Mouse (Mus musculus) liver, embryonic 15.5 days (tissue): ENCODE data around the gene Ptgdr2. TPM values are rescaled to one million over a fixed set of nuclear protein-coding genes. Genes with fewer than 3 reads are reported as not detected.

ENCODE experiments used
- ATAC-seq: fragments of 200-750 bp; cut with Nextera tagmentation; 2 replicates; pipeline ENCODE4 v1.8.0; 2017; ENCODE audit warnings: moderate number of reproducible peaks, mild to moderate bottlenecking, moderate library complexity; ENCODE audit not compliant: insufficient read depth
- H3K27ac ChIP-seq: fragments of 300-500 bp; sonication (generic); replicated peaks from 2 replicates; pipeline ENCODE4 v1.5.1; 2015; ENCODE audit warnings: mild to moderate bottlenecking, inconsistent platforms
- H3K27me3 ChIP-seq: fragments of 300-500 bp; sonication (generic); 2 replicates; pipeline ENCODE4 v1.6.1; 2015; ENCODE audit warnings: mild to moderate bottlenecking, inconsistent platforms
- H3K36me3 ChIP-seq: fragments of 300-500 bp; sonication (generic); replicated peaks from 2 replicates; pipeline ENCODE4 v1.6.1; 2015; ENCODE audit warnings: moderate library complexity, mild to moderate bottlenecking, inconsistent platforms
- H3K4me1 ChIP-seq: fragments of 300-500 bp; sonication (generic); replicated peaks from 2 replicates; pipeline ENCODE4 v1.6.1; 2015; ENCODE audit warnings: inconsistent platforms
- H3K4me2 ChIP-seq: fragments of 300-500 bp; sonication (generic); 2 replicates; pipeline ENCODE4 v1.6.1; 2015; ENCODE audit warnings: moderate library complexity, mild to moderate bottlenecking, inconsistent platforms
- H3K4me3 ChIP-seq: fragments of 300-500 bp; sonication (generic); replicated peaks from 2 replicates; pipeline ENCODE4 v1.5.1; 2015; ENCODE audit warnings: mild to moderate bottlenecking, inconsistent platforms
- H3K9ac ChIP-seq: fragments of 300-500 bp; sonication (generic); 2 replicates; pipeline ENCODE4 v1.6.1; 2015; ENCODE audit warnings: moderate library complexity, mild to moderate bottlenecking, inconsistent platforms
- H3K9me3 ChIP-seq: fragments of 300-500 bp; sonication (generic); replicated peaks from 2 replicates; pipeline ENCODE4 v1.6.1; 2016; ENCODE audit warnings: inconsistent platforms
- WGBS: fragments of 180-500 bp; shearing (Covaris S2); methylation state at CpG from one replicate; pipeline ENCODE4 v1.1.7; 2015; ENCODE audit warnings: mixed read lengths; ENCODE audit not compliant: insufficient replicate concordance; 5-methylcytosine and 5-hydroxymethylcytosine counted together
- polyA plus RNA-seq: library from polyadenylated mRNA; unstranded; fragments of >200 nt; fragmentation: Nextera tagmentation; extraction: Ambion mirVana; gene quantifications from 2 replicates; pipeline ENCODE4 v1.2.1, GENCODE M21; 2015

Gene Ptgdr2
- polyA plus RNA-seq, 1 experiment from 2014 or later, result not detected

DNA sequence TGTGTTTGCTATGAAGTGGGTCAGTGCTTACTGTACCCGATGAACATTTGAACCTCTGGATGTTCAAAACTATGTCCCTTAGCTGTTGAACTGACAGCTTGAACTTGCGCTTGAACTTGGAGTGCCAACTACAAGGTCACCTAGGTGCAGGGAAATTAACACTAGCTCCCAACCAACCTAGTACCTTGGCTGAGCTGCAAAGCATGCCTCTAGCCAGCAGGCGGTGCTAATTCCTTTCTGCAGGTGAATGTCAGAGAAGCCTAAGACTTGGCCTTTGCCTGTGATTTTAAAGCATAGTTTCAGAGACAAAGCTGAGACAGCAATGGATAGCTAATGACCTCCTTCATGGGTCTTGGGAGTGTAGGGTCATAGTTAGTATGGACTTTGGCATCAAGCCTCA, 29.1 kb upstream of the Ptgdr2 start:
- H3K36me3 ChIP-seq, result peaks cover 44% of the 10 kb centered on the region
- ATAC-seq, result no peak
- no peak overlapping the region for H3K4me2 ChIP-seq
- H3K27me3 ChIP-seq, result no peaks in the 10 kb centered on the region
- H3K4me1 ChIP-seq, result peaks cover 4% of the 10 kb centered on the region; the same call in 1 of the 2 replicates
- no peaks in the 10 kb centered on the region for H3K9me3 ChIP-seq
- H3K9ac ChIP-seq, result no peak overlapping the region
- no peak overlapping the region for H3K4me3 ChIP-seq
- H3K27ac ChIP-seq, result no peak overlapping the region
- 49% methylated on average over 3 of the region's 3 CpGs for WGBS

DNA sequence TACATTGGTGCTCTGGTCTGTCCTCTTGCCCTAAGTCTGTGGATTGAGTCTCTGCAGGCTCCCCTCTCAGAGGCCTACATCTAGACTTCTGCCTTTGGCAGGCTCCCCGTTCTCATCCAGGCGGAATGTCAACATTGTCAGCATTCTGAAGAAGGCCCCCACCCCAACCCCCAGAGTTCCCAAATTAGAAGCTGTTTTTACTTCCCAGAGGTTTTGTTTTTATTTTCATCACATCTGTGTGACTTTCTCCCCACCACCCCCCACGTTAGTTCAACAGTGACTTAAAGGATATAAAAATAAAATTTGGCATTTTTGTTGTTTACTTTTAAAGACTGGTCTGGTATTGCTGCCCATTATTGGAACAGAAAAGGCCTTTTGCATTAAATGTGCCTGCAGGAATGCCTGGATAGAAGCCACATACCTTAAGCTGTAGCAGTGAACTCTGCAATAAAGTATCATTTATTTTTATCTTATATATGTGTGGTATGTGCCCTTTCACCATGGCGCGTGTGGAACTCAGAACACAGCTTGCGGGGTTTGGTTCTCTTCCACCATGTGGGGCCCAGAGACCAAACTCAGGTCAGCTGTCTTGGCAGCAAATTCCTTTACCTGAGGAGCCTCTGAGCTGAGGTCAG, 27.8 kb upstream of the Ptgdr2 start:
- H3K27ac ChIP-seq, result no peak overlapping the region
- H3K4me1 ChIP-seq, result peaks cover 3% of the 10 kb centered on the region; the same call in 1 of the 2 replicates
- no peak overlapping the region for H3K4me2 ChIP-seq
- no peak overlapping the region for H3K9ac ChIP-seq
- 80% methylated on average over 6 of the region's 6 CpGs for WGBS
- H3K4me3 ChIP-seq, result no peak overlapping the region
- H3K9me3 ChIP-seq, result no peaks in the 10 kb centered on the region
- no peak for ATAC-seq
- H3K36me3 ChIP-seq, result peaks cover 31% of the 10 kb centered on the region
- H3K27me3 ChIP-seq, result 0 out of 2 replicates have a peak, but pooled peaks cover 2% of the 10 kb centered on the region

DNA sequence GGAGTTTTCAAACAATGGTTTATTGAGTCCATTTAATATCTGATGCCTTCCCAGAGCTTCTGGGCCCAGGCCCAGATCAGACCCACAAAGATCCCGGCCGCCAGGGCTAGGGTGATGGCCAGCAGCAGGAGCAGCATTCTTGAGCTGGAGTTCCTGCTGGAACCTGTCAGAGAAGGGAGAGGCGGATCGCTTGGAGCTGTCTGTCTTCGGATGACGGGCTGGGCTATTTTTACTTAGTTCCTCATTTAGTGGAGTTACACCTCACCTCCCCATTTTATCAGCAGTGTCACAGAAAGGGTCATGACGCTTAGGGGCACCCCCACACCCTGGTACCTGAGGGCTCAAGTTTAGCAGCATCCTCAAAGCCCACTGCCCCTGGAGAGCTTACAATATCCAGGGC, 22.7 kb upstream of the Ptgdr2 start:
- Histone ChIP-seq H3K4me2 (no peak overlapping the region), H3K27me3 (0 out of 2 replicates have a peak, but pooled peaks cover 16% of the 10 kb centered on the region), H3K4me1 (no peaks in the 10 kb centered on the region; the same call in 1 of the 2 replicates), H3K27ac (no peak overlapping the region), H3K9me3 (no peaks in the 10 kb centered on the region), H3K9ac (no peak overlapping the region), H3K36me3 (no peaks in the 10 kb centered on the region), H3K4me3 (no peak overlapping the region)
- WGBS, result 19% methylated on average over 7 of the region's 7 CpGs
- no peak for ATAC-seq

DNA sequence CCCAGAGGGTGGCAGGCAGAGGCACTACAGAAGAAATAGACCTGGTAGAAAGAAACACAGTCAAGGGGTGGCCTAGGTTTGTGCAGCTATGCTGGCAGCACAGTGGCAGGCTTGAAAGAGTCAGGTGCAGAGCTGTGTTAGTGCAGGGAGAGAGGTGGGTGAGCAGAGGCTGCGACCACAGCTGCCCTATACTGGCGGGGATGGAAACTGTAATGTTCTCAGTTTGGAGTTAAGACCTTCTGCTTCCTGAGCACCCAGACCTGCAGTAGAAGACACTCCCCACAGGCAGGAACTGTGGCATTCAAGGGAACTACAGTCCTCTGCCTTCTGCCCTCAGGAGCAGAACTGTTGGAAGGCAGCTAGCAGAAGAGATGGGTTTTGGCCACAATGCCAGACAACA, 22.1 kb upstream of the Ptgdr2 start:
- no peaks in the 10 kb centered on the region for H3K36me3 ChIP-seq
- no peak overlapping the region for H3K9ac ChIP-seq
- no peaks in the 10 kb centered on the region for H3K9me3 ChIP-seq
- no peak for ATAC-seq
- no peaks in the 10 kb centered on the region; the same call in 1 of the 2 replicates for H3K4me1 ChIP-seq
- H3K27ac ChIP-seq, result no peak overlapping the region
- H3K4me3 ChIP-seq, result no peak overlapping the region
- 33% methylated on average over 2 of the region's 2 CpGs for WGBS
- no peak overlapping the region for H3K4me2 ChIP-seq
- H3K27me3 ChIP-seq, result 0 out of 2 replicates have a peak, but pooled peaks cover 16% of the 10 kb centered on the region

DNA sequence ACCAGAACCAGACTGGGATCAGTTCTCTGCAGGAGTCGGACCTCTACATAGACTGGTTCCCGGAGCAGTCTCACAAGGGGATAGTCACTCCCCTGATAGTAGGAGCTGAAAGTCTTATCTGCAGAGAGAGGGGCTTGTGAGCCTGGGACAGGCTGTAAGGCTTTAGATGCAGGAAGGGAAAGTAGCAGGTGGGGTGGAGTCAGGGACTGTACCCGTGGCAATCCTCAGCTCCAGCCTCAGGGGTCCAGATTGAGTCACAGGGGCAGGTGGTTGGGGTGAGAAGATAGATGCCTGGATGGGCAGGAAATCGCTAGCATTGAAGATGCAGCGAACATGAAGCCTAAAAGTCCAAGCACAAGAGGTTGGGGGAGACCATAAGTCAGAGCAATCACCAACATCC, 20.5 kb upstream of the Ptgdr2 start:
- H3K4me1 ChIP-seq, result no peaks in the 10 kb centered on the region; the same call in 1 of the 2 replicates
- H3K9me3 ChIP-seq, result no peaks in the 10 kb centered on the region
- no peaks in the 10 kb centered on the region for H3K36me3 ChIP-seq
- no peak overlapping the region for H3K4me2 ChIP-seq
- WGBS, result 39% methylated on average over 5 of the region's 5 CpGs
- 0 out of 2 replicates have a peak, but pooled peaks cover 16% of the 10 kb centered on the region for H3K27me3 ChIP-seq
- H3K4me3 ChIP-seq, result no peak overlapping the region
- no peak overlapping the region for H3K9ac ChIP-seq
- no peak overlapping the region for H3K27ac ChIP-seq
- no peak for ATAC-seq

DNA sequence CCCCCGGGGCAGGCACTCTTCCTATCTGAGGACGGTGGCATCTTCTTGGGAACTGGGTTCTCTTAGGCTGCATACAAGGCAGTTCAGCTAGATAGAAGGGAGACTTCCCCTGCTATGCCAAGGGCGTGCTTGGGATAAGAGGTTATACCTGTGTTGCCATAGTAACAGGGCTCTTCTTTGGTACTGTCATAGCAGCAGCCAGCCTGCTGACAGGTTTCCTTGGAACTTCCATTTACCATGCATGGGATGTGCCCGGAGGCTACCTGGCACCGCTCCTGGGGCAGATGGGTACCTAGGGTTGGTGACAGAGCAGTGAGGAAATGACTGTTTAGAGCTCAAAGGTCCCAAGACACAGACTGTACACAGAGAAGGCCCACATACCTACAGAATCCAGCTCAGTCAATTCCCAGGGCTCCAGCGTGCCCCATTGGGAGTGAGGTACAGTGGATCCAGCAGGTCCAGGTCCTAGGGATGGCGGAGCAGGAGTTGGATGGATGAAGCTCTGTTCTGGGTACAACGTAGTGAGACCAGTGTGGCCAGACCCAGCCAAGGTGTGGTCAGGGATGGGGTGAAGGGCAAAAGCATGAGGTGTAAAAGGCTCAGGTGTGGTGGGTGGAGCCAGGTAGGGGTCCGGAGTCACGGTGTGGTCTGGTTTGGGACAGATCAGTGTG, 18.5 kb upstream of the Ptgdr2 start:
- Histone ChIP-seq H3K9ac (no peak overlapping the region), H3K4me3 (no peak overlapping the region), H3K36me3 (no peaks in the 10 kb centered on the region), H3K4me2 (no peak overlapping the region), H3K4me1 (no peaks in the 10 kb centered on the region; the same call in 1 of the 2 replicates), H3K9me3 (no peaks in the 10 kb centered on the region), H3K27ac (no peak overlapping the region), H3K27me3 (0 out of 2 replicates have a peak, but pooled peaks cover 16% of the 10 kb centered on the region)
- 68% methylated on average over 10 of the region's 10 CpGs for WGBS
- no peak for ATAC-seq

DNA sequence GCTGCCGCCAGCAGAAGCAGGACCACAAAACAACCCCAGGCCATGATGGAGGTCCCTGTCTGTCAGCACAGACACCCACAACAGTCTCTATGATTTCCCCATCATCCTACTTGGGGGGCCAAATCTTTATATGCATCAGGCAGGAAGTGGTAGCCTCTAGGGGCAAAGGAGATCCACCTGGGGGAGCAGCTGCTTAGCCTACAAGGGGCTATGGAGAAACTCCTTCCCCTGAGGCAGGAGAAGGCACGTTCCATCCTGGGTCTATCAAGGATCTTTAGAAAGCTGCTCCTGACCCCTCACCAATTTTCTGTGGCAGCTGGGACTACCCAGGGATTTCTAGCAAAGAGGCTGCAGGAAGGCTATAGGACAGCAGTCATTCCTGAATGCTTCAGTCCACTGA, 16.4 kb upstream of the Ptgdr2 start, which contains the start of gene Zp1:
Zp1 (minus strand) TSS at position 101 of the 400 bp plus-strand sequence.
- 49% methylated on average over 2 of the region's 2 CpGs for WGBS
- H3K9ac ChIP-seq, result no peak within 1 kb of the TSS
- 0 out of 2 replicates have a peak, but pooled peaks cover 2% of the 10 kb centered on the region for H3K27me3 ChIP-seq
- no peaks in the 10 kb centered on the region for H3K9me3 ChIP-seq
- H3K4me1 ChIP-seq, result no peaks in the 10 kb centered on the region; the same call in 1 of the 2 replicates
- ATAC-seq, result no peak
- no peak within 1 kb of the TSS for H3K4me2 ChIP-seq
- no peaks in the 10 kb centered on the region for H3K36me3 ChIP-seq
- no peak within 1 kb of the TSS for H3K27ac ChIP-seq
- H3K4me3 ChIP-seq, result no peak within 1 kb of the TSS

DNA sequence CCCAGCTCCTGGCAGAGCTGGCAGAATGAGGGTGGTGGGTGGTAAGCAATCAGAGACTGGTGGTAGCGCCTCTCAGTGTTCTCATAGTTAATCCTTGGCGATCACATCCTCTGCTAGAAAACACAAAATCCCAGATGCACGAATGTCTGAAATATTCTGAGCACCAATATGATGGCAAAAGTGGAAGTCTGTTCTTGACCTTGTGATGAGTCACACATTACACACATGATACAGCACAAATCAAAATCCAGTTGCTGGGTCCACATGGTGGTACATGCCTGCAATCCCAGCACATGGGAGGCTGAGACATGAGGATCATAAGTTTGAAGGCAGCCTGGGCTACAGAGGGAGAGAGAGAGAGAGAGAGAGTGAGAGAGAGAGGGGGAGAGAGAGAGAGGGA, 15.9 kb upstream of the Ptgdr2 start:
- Histone ChIP-seq H3K9me3 (no peaks in the 10 kb centered on the region), H3K4me3 (no peak overlapping the region), H3K4me2 (no peak overlapping the region), H3K9ac (no peak overlapping the region), H3K27me3 (no peaks in the 10 kb centered on the region), H3K27ac (no peak overlapping the region), H3K4me1 (no peaks in the 10 kb centered on the region; the same call in 1 of the 2 replicates), H3K36me3 (no peaks in the 10 kb centered on the region)
- 45% methylated on average over 3 of the region's 3 CpGs for WGBS
- ATAC-seq, result no peak

DNA sequence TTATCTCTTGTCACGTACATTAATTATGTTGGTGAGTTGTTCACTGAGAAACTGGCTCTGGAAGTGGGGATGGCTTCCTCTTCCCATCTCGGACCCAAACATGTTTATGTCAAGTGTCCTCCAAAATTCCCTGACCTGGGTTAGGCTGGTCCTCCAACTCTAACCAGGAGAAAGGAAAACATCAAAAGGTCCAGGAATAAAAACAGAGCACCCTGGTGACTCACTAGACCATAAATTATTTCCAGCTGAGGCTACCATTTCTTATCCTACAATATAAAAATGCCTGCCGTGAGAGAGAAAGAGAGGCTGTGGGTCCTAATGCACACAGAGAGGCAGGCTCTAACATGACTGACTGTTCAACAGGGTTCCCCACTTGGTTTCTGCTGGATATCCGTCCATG, 12.7 kb upstream of the Ptgdr2 start:
- no peaks in the 10 kb centered on the region for H3K27me3 ChIP-seq
- H3K36me3 ChIP-seq, result no peaks in the 10 kb centered on the region
- H3K27ac ChIP-seq, result no peak overlapping the region
- H3K9ac ChIP-seq, result no peak overlapping the region
- no peak overlapping the region for H3K4me3 ChIP-seq
- no peaks in the 10 kb centered on the region for H3K4me1 ChIP-seq
- 42% methylated on average over 4 of the region's 4 CpGs for WGBS
- H3K4me2 ChIP-seq, result no peak overlapping the region
- ATAC-seq, result no peak
- no peaks in the 10 kb centered on the region for H3K9me3 ChIP-seq

DNA sequence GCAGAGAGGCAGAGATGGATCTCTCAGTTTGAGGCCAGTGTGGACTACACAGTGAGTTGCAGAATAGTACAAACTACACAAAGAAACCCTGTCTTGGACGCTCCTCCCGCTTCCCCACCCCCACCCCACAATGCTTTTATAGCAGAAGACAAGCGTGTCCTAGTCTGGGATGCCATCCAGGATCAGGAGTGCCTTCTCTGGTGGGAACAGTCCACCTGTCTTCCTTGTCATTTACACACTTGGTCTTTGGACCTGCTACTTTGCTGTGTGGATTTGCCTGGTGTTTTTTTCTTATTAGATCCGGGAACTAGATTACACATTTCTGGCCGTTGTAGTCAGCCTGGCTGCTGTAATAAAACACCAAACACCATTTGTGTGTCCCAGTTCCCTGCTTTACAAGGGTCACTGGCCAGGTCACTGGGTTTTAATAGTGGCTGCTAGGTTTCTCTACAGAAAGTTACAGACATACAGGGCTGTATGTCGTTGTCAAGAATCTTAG, 10.8 kb upstream of the Ptgdr2 start:
- Histone ChIP-seq H3K9ac (no peak overlapping the region), H3K27me3 (no peaks in the 10 kb centered on the region), H3K4me1 (0 out of 2 replicates have a peak, but pooled peaks cover 2% of the 10 kb centered on the region), H3K27ac (no peak overlapping the region), H3K4me2 (no peak overlapping the region), H3K4me3 (no peak overlapping the region), H3K36me3 (no peaks in the 10 kb centered on the region), H3K9me3 (no peaks in the 10 kb centered on the region)
- 53% methylated on average over 6 of the region's 6 CpGs for WGBS
- ATAC-seq, result no peak

DNA sequence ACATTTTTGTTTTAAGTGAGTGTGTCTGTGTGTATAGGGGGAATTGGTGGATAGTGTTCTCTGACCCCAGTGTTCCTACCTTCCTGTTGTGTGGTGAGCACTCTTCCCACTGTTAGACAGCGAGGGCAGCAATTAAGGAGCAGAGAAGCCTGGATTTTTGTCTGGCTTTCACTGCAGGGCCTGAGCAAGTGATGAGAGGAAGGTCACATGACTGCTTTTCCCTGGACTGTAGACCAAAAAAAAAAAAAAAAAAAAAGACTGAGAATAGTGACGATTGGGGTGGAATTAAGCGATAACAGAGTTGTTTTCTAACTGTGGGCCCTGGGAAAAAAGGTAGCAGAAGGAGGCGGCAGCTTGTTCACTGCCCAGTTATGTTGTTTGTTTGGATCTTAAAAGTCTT, 10.3 kb upstream of the Ptgdr2 start:
- Histone ChIP-seq H3K27ac (no peak overlapping the region), H3K9ac (no peak overlapping the region), H3K4me2 (no peak overlapping the region), H3K36me3 (no peaks in the 10 kb centered on the region), H3K4me3 (no peak overlapping the region), H3K9me3 (no peaks in the 10 kb centered on the region), H3K4me1 (0 out of 2 replicates have a peak, but pooled peaks cover 2% of the 10 kb centered on the region), H3K27me3 (no peaks in the 10 kb centered on the region)
- 52% methylated on average over 4 of the region's 4 CpGs for WGBS
- ATAC-seq, result no peak
